Mouse (Mus musculus) gastrocnemius, postnatal 14 days (tissue): ENCODE results near the gene Serpina1f. TPM values are rescaled to one million over a fixed set of nuclear protein-coding genes. Genes with fewer than 3 reads are reported as not detected.
A peak's percentile ranks its signal among the peaks of the same experiment; 100 is the strongest.
"Not testable (repeated sequence)": the region's sequence is repeated elsewhere in the genome, so short reads cannot be mapped to it uniquely, and the experiment has no call there.

Experiments
- DNase-seq: peaks from one replicate; pipeline ENCODE4 v3.0.0; 2021; ENCODE audit warnings: mixed read lengths
- intact Hi-C: fragments of 180-260 bp; cut with DNase I; formaldehyde crosslinking; loops from one replicate; pipeline ENCODE4 v1.15.1; 2025; ENCODE audit warnings: low total_unique reads
- total RNA-seq, 2 experiments: library from RNA; stranded (reverse); gene quantifications; 2 replicates each; pipeline ENCODE4 v1.2.3; 2021

Gene Serpina1f
- total RNA-seq, 2 experiments from 2014 or later, result not detected

- DNase-seq, result peak; percentile 23
- intact Hi-C loops, result no loop called here
Measured at GRCm38 (mm10) chr12:103670344-103670743, 25.0 kb downstream of the Serpina1f start.

- intact Hi-C loops, result no loop called here
- no peak for DNase-seq
Measured at GRCm38 (mm10) chr12:103665286-103665685, 30.0 kb downstream of the Serpina1f start.

DNA sequence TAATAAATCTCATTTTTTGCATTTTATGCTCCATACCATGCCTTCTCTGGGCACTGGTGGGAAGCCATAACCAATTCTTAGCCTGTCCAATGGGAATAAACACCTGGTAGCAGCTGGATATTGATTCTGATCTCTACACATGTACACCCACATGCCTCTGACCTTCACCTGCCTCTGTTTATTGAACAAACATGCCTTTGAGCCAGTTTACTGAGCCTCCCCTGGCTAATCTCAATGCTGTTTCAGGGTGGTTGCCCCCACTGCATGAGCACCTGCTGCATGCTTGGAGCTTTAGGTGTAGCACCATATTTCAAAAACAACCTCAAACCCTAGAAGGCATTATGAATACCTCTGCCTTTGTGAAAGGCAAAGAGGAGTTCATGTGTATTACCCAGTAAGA lies 33.3 kb downstream of the Serpina1f start:
- DNase-seq, intact Hi-C loops: not testable (repeated sequence)

GRCm38 (mm10) chr12:103660076-103660475 lies 35.3 kb downstream of the Serpina1f start:
- intact Hi-C loops, result no loop called here
- DNase-seq, result no peak

GRCm38 (mm10) chr12:103659171-103659570 lies 36.2 kb downstream of the Serpina1f start:
- intact Hi-C loops, result no loop called here
- no peak for DNase-seq

DNA sequence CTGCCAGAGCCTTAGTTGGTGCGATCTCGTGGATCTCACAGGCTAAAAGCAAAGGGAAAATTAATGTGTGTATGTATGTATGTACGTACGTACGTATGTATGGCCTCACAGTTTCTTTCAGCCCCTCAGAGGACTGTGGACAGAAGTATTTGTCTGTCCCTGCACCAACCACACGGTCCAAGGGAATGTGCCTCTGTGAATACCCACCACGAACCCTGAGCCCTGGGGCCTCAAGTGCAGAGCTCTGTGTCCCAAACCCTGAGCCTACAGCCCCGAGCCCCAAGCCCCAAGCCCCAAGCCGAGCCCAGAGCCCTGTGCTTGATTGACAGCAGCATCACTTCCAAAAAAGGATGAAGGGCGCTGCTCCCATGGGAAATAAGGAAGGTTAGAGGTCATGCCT lies 37.3 kb downstream of the Serpina1f start:
- no peak for DNase-seq
- intact Hi-C loops, result no loop called here

DNA sequence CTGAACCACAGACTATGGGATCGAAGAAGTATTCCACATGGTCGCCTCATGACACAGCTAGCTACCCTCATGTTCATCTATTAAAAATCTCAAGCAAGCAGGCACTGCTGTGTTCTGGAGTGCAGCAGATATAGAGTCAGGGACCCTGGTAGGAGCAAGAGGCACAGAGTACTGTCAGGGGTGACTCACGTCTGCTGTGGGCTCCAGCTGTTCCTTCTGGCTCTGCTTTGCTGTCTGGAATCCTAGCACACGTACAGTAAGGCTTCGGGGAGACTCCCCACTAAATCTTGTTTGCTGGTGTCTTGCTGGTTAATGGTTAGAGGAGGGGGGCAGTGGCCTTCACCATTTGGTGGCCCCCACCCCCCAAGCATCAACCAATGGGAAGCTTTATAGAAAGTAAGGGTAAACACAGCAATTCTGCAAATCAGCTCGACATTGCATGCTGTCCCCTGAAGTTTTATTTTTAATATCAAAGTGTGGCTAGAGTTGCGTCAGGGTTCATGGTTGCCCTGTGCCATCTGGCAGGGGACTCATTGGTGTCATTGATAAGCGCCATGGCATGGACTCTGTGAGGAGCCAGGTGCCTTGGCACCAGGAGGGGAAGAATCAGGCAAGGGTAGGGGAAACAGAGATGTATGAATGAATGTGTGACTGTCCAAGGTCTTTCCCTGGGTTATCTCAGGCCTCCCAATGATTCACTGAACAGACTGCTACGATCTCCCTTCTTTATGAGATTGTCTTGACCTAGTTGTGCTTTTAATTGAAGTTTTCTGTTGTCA lies 38.3 kb downstream of the Serpina1f start, which contains the start of gene Serpina6:
Gene Serpina6 (minus strand): TSS at position 365 of the 779 bp plus-strand sequence.
- no peak for DNase-seq
- intact Hi-C loops, result no loop called here

DNA sequence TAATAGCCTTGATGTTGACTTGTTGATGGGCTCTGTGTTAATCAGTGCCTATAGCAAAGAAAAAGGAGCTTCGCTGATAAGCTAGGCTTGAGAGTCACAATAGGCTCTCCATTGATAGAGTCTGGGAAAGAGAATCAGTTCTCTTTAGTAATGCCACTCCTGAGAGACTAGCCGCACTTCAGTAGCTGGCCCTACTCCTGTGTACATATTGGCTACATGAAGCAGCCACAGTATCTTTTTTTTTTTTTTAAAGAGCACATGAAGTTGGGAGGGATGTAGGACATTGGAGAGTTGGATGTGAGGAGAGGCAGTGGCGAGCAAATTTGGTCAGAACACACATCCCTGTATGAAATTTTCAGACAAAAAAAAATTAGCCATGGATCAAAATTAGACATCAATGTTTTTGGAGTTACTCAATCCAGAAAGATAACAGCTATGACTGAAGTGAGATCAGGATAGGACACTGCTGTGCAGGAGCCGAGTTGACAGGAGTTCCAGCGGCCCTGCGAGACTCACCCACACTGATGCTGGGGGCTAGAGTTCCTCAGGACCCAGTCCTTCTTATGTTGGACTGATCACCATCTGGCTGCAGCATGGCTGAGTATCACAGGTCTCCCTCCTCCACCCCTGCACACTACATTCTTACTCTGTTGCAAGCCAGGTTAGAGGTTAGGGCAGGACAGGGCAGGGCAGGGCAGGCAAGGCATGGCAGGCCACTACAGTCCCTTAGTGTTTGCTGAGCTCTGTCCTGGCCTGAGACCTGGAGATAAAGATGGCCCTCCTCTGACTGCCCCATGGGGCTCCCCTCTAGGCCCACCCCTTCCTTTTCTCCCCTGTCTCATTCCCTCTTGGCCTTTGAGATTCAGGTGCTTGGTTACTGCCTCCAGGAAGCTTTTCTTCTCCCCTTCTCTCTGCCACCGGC lies 39.9 kb downstream of the Serpina1f start:
- intact Hi-C loops, result no loop called here
- DNase-seq, result no peak

DNA sequence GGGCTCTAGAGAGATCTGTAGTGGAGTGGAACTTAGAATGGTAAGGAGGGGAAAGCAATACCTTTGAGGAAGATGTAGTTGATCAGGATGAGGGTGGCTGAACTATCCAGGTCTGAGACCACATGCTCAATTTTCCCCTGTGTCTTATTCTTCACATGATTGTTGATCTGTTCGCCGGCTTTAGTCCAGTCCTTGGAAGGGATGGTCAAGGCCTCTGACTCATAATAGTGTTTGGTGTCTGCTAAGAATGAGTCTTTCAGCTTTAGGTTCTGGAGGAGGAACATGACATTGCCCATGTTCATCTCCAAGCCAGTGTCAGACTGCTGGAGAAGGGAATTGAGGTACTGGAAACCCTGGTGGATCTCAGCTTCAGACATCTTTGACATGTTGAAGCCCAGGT lies 41.5 kb downstream of the Serpina1f start:
- DNase-seq, result no peak
- intact Hi-C loops, result no loop called here

DNA sequence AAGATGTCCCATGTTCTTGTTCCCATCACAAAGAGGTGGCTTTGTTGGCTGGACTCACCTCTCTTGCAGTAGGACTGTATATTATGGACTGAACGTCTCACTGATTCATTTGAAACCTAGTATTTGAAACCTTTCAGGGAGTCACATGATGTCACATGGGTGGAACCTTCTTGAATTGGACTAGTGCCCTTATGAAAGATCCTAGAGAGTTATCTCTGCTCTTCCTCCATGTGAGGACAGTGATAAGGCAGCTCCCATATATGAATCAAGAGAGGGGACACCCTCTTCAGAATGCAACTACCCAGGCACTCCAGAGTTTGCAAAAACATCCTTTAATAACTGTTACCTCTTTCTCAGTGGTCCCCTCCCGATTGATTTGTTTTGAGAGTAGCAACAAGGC lies 49.0 kb downstream of the Serpina1f start:
- intact Hi-C loops, result loop anchor here (10.0 kb wide), 1 partner anchor 102 kb away; no protein-coding TSS in a partner anchor
- DNase-seq, result no peak

GRCm38 (mm10) chr12:103644601-103645000 lies 50.7 kb downstream of the Serpina1f start:
- intact Hi-C loops, result loop anchor here (10.0 kb wide), 1 partner anchor 100 kb away; no protein-coding TSS in a partner anchor
- no peak for DNase-seq

DNA sequence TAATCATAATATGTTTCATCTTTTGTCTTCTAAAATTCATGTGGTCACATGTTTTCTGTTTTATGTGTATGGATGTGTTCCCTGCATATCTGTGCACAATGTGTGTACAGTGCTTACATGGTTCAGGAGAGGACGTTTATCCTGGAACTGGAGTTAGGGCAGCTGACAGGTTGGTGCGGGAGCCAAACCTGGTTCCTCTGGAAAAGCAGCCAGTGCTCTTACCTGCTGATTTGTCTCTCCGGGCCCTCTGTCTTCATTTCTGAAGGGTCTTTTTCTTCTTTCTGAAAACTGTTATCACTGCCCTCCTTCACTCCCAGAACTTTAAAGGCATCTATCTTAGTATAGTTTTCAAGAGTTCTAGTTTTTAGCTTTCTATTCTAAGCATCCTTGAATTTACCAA lies 51.5 kb downstream of the Serpina1f start:
- no peak for DNase-seq
- intact Hi-C loops, result loop anchor here (10.0 kb wide), 1 partner anchor 99 kb away; no protein-coding TSS in a partner anchor

GRCm38 (mm10) chr12:103643336-103643735 lies 52.0 kb downstream of the Serpina1f start:
- intact Hi-C loops, result loop anchor here (10.0 kb wide), 1 partner anchor 99 kb away; no protein-coding TSS in a partner anchor
- DNase-seq, result peak; percentile 73

Other genes with a start within 250 kb of the Serpina1f start
- gene Ifi27l2b, start 238.3 kb downstream of the Serpina1f start, total RNA-seq, result not detected
- gene Ppp4r4, start 163.2 kb downstream of the Serpina1f start, total RNA-seq, result under 1 TPM; 0.27 to 0.84 TPM
- not detected for gene Serpina10, start 64.1 kb downstream of the Serpina1f start, total RNA-seq
- gene Serpina6, start 38.3 kb downstream of the Serpina1f start, total RNA-seq, result not detected
- not detected for gene Serpina16, start 19.4 kb downstream of the Serpina1f start, total RNA-seq
- gene Serpina1d, start 78.1 kb upstream of the Serpina1f start, total RNA-seq, result not detected
- gene Serpina1b, start 134.8 kb upstream of the Serpina1f start, total RNA-seq, result under 1 TPM; 0.29 to 0.53 TPM
- not detected for gene Serpina1a, start 168.0 kb upstream of the Serpina1f start, total RNA-seq
- gene Serpina1c, start 209.4 kb upstream of the Serpina1f start, total RNA-seq, result not detected